Mouse (Mus musculus): Measurements from ENCODE around the gene Cfap157.

- TF ChIP-seq CTCF (IDR thresholded peaks at IDR 0.05; ENCODE audit: control insufficient read depth, insufficient read depth, low read length) (no peak), POLR2A (IDR thresholded peaks at IDR 0.05; ENCODE audit: borderline replicate concordance, control insufficient read depth, low read depth, low read length) (no peak)
Observed at GRCm38 (mm10) chr2:32740916-32741272, 43.3 kb downstream of the Cfap157 start, which contains the start of gene 6330409D20Rik.

Measured in bone marrow, adult 2 months (tissue).